Mouse (Mus musculus): ENCODE measurements around the gene Utrn.

The Utrn gene

GRCm38 (mm10) chr10:12798248-12798647 lies 70.9 kb downstream of the Utrn start:
- DNase-seq (ENCODE audit: low spot score in 2 of 2), result no peak

GRCm38 (mm10) chr10:12796510-12796840 lies 72.7 kb downstream of the Utrn start:
- DNase-seq (ENCODE audit: low spot score in 2 of 2), result no peak

- no peak for DNase-seq (ENCODE audit: low spot score in 2 of 2)
Observed at GRCm38 (mm10) chr10:12795796-12796509, 73.2 kb downstream of the Utrn start.

DNA sequence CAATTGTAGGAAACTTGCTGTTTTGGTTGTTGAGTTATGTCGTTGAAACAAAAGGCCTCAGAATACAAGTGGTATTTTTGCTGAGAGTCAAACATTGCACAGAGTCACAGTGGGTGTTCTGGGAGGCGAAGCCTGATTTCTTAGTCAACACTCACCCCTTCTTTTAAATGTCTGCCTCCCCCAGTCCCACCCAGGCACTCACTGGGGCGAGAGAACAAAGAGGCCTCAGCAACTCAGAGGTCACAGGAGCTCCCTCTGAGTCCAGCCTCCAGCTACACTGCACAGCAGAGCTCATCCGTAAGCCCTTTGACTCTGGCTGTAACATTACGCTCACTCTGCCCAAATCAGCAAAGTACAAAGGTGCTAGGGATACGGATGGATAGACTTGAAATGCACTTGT lies 77.1 kb downstream of the Utrn start:
- DNase-seq (ENCODE audit: low spot score in 2 of 2), result no peak

DNA sequence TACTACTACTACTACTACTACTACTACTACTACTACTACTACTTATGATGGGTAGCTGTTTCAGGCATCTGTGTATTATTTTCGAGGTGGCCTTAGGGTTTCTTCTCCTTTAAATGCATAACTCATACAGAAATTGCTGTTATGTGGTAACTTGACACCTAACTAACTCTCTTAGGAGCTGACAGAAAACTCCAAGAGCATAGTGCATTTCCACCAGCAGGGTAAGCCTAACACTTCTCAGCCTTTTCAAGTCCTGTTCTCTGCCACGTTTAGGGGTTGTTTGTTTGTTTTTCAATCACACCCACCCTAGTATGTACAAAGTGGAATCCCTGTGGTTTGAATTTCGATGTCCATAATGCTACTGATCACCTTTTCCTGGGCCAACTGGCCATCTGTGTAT lies 78.3 kb downstream of the Utrn start:
- no peak for DNase-seq (ENCODE audit: low spot score in 2 of 2)

DNA sequence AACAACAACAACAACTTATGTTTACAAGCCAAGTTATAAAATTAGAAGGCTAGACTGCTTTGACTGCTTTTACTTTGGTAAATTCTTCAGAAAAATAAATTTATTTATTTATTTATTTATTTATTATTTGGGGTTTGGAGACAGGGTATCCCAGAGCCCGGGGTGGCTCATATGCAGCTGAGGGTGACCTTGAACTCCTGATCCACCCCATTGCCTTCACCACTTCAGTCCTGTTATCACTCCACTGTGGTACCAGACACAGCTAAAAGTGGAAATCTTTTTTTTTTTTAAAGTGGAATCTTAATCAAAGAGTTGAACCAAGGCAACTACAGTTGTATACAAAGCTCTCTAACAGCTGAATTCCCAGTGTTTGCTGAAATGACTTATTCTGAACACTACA lies 80.6 kb downstream of the Utrn start:
- DNase-seq (ENCODE audit: low spot score in 2 of 2), result no peak

GRCm38 (mm10) chr10:12787965-12788364 lies 81.2 kb downstream of the Utrn start:
- no peak for DNase-seq (ENCODE audit: low spot score in 2 of 2)

- no peak for DNase-seq (ENCODE audit: low spot score in 2 of 2)
Observed at GRCm38 (mm10) chr10:12785299-12785698, 83.9 kb downstream of the Utrn start.

DNA sequence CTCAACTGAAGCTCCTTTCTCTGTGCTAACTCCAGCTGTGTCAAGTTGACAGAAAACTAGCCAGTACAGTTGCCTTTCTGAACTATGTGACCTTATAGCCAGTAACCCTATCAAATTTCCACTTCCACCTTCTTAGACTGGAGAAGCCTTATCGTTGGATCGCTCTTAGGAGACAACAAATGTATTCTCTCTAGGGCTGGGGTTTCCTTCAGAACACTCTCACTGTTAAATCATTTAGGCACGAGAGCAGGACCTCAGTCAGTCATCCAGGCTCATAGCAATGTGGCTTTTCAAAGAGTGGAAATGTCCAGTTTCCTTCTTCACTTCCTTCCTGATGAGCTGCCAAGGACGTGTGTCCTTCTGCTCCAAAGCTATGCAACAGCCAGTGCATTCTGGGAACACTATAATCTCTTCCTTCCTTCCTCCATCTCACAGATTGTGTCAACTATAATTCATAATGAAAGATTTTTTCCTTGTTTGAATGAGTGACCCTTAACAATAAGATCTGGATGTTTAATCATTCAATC lies 87.7 kb downstream of the Utrn start:
- no peak for DNase-seq (ENCODE audit: low spot score in 2 of 2)

GRCm38 (mm10) chr10:12773178-12773577 lies 96.0 kb downstream of the Utrn start:
- no peak for DNase-seq (ENCODE audit: low spot score in 2 of 2)

DNA sequence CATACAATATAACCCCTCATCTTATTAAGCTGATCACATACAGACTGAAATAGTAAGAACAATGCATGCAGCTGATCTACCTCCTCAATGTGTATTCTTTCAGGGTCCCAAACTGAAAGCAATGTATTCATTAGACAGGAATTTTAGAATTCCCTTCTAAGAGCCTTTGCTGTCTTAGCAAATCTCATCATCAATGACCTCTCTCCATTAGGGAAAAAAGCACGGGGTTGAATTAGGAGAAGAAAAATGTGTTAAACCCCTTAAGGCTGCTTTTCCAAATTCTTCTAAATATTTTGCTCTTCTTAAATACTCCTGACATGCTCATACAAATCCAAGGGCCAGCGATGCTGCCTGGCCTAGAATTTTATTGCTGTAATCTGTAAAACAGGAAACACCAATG lies 97.7 kb downstream of the Utrn start:
- no peak for DNase-seq (ENCODE audit: low spot score in 2 of 2)

- no peak for DNase-seq (ENCODE audit: low spot score in 2 of 2)
Observed at GRCm38 (mm10) chr10:12762668-12763067, 106.5 kb downstream of the Utrn start.

- DNase-seq (ENCODE audit: low spot score in 2 of 2), result no peak
Observed at GRCm38 (mm10) chr10:12758702-12758988, 110.5 kb downstream of the Utrn start.

DNA sequence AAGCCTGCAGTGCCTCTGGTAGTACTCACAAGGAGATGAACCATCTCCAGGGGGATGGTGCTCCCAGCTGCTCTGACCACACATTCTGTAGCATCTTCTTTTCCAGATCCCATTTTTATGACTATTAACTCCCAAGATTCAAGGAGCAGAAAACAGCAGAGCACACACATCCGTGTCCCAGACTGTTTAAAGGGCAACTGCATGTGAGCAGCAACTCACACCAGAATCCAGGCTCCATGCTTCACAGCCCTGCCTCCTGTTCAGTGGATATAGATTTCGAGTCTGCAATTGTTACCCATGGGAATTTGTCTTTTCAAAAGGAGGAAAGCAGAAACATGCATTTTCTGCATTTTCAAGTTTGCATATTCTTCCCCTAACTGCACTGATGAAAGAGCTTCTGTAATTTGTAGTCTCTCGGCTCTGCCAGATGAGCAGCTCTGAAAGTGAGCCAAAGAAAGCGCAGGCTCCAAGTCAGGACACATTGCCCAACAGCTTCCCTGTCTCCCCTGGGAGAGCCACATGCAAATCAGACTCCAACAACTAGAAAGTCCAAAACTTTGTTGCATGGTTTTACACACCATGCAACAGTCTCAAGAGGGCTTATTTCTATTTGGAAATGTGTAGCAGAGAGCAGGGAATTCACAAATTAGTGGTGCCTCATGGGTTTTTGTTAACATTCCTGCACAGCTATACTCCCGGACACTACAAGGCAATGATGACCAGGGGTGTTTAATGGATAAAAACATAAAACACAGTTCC lies 111.0 kb downstream of the Utrn start:
- DNase-seq (ENCODE audit: low spot score in 2 of 2), result no peak

GRCm38 (mm10) chr10:12756692-12757091 lies 112.5 kb downstream of the Utrn start:
- DNase-seq (ENCODE audit: low spot score in 2 of 2), result no peak

GRCm38 (mm10) chr10:12754911-12755310 lies 114.3 kb downstream of the Utrn start:
- no peak for DNase-seq (ENCODE audit: low spot score in 2 of 2)

- DNase-seq (ENCODE audit: low spot score in 2 of 2), result no peak
Observed at GRCm38 (mm10) chr10:12754166-12754565, 115.0 kb downstream of the Utrn start.

- DNase-seq (ENCODE audit: low spot score in 2 of 2), result no peak
Observed at GRCm38 (mm10) chr10:12743717-12744116, 125.4 kb downstream of the Utrn start.

- no peak for DNase-seq (ENCODE audit: low spot score in 2 of 2)
Observed at GRCm38 (mm10) chr10:12739302-12739987, 129.7 kb downstream of the Utrn start.

DNA sequence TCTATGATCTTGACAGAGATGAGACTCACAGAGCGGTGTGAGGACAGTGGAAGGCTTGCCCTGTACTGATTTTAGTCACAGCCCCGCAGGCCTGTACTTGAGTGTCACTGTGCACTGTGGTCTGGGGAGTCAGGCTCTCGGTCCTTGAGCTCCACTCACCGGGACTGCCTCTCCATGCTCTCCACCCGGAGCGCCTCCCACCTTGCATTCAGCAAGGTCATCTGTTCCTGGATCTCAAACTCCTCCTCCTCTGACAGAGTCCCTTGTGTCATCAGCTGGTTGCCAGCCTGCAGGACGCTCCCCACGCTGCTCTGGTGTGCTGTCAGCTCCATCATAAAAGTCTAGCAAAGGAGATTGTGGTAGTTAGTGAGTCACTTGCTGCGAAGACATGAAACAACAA lies 131.2 kb downstream of the Utrn start:
- peak in 1 of 2 experiments; percentile 52 for DNase-seq (ENCODE audit: low spot score in 2 of 2)

- DNase-seq (ENCODE audit: low spot score in 2 of 2), result peak in 1 of 2 experiments; percentile 52
Observed at GRCm38 (mm10) chr10:12736861-12737835, 132.0 kb downstream of the Utrn start.

- DNase-seq (ENCODE audit: low spot score in 2 of 2), result no peak
Observed at GRCm38 (mm10) chr10:12735695-12736094, 133.5 kb downstream of the Utrn start.
